Mouse (Mus musculus) embryonic facial prominence, embryonic 13.5 days (tissue): Measurements from ENCODE around the gene Src. TPM values are rescaled to one million over a fixed set of nuclear protein-coding genes. Genes with fewer than 3 reads are reported as not detected.
"Not testable (repeated sequence)": the region's sequence is repeated elsewhere in the genome, so short reads cannot be mapped to it uniquely, and the experiment has no call there.

Experiments
- ATAC-seq: fragments of 200-750 bp; cut with Nextera tagmentation; 2 replicates; pipeline ENCODE4 v1.8.0; 2017; ENCODE audit warnings: low read depth; ENCODE audit not compliant: insufficient number of reproducible peaks, insufficient read depth, low FRiP score, low TSS enrichment
- H3K27ac ChIP-seq: fragments of 300-500 bp; sonication (generic); 2 replicates; pipeline ENCODE4 v1.5.1; 2015; ENCODE audit warnings: moderate library complexity, mild to moderate bottlenecking, inconsistent platforms
- H3K27me3 ChIP-seq: fragments of 300-500 bp; sonication (generic); 2 replicates; pipeline ENCODE4 v1.6.1; 2015; ENCODE audit warnings: mild to moderate bottlenecking, inconsistent platforms
- H3K36me3 ChIP-seq: fragments of 300-500 bp; sonication (generic); 2 replicates; pipeline ENCODE4 v1.6.1; 2015; ENCODE audit warnings: mild to moderate bottlenecking, inconsistent platforms
- H3K4me1 ChIP-seq: fragments of 300-500 bp; sonication (generic); 2 replicates; pipeline ENCODE4 v1.6.1; 2015; ENCODE audit warnings: inconsistent platforms
- H3K4me2 ChIP-seq: fragments of 300-500 bp; sonication (generic); 2 replicates; pipeline ENCODE4 v1.6.1; 2015; ENCODE audit warnings: moderate library complexity, mild to moderate bottlenecking, inconsistent platforms
- H3K4me3 ChIP-seq: fragments of 300-500 bp; sonication (generic); 2 replicates; pipeline ENCODE4 v1.5.1; 2015; ENCODE audit warnings: mild to moderate bottlenecking, inconsistent platforms
- H3K9ac ChIP-seq: fragments of 300-500 bp; sonication (generic); 2 replicates; pipeline ENCODE4 v1.6.1; 2015; ENCODE audit warnings: mild to moderate bottlenecking, inconsistent platforms
- H3K9me3 ChIP-seq: fragments of 300-500 bp; sonication (generic); 2 replicates; pipeline ENCODE4 v1.6.1; 2016; ENCODE audit warnings: inconsistent platforms
- WGBS: fragments of 180-500 bp; shearing (Covaris S2); methylation state at CpG from one replicate; pipeline ENCODE4 v1.1.7; 2015; ENCODE audit warnings: mixed read lengths; 5-methylcytosine and 5-hydroxymethylcytosine counted together
- polyA plus RNA-seq: library from polyadenylated mRNA; unstranded; fragments of >200 nt; fragmentation: Nextera tagmentation; extraction: Ambion mirVana; gene quantifications from 2 replicates; pipeline ENCODE4 v1.2.1, GENCODE M21; 2015

Gene Src
- 21.5 and 22.1 TPM in 2 replicates for polyA plus RNA-seq

DNA sequence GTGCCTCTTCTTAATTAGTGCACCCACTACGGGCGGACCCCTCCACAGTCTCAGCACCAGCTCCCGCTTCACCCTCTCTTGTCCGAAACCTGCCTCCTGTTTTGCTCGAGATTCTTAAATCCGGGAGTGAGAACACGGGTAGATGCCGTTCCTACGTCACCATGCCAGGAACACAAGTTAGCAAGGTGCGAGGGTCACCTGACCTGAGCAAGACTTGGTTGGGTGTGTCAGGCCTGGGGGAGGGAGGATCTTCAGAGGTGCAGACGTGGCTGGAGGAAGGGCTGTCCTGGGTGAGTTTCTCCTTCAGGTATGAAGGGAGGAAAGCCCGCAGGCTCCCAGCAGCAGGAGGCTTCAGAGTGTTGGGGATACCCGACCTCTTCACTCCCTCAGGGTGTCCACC is at the start of gene Src:
Gene Src, plus strand, starts transcription at position 239 of the 400 bp plus-strand sequence.
- H3K4me2 ChIP-seq = no peak within 1 kb of the TSS
- no peaks in the 10 kb centered on the region for H3K36me3 ChIP-seq
- WGBS = 16% methylated on average over 13 of the region's 13 CpGs
- H3K9ac ChIP-seq = no peak within 1 kb of the TSS
- no peak for ATAC-seq
- H3K4me3 ChIP-seq = no peak within 1 kb of the TSS
- H3K27me3 ChIP-seq = no peaks in the 10 kb centered on the region
- peaks cover 27% of the 10 kb centered on the region for H3K4me1 ChIP-seq
- no peak within 1 kb of the TSS for H3K27ac ChIP-seq
- H3K9me3 ChIP-seq = no peaks in the 10 kb centered on the region

DNA sequence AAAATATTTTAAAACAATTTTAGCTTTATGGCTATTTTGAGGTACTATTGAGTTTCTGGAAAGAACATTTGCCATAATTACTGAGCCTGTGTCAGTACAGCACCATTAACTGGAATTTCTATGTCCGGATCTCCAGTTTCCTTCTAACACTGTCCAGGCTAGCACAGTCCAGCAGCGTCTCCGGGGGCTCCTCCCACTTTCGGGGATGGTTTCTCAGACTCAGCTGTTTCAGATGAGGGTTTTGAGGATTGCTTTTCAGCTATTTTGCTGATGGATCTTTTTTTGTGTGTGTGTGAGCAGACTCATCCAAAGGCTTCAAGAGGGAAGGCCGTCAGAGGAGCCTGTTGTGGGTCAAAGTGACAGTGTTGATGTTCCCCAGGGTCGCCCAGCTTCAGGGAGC is 46.5 kb upstream of the Src start:
- Histone ChIP-seq H3K4me1 (peaks cover 29% of the 10 kb centered on the region), H3K36me3 (peaks cover 6% of the 10 kb centered on the region; the same call in 1 of the 2 replicates), H3K27me3 (no peaks in the 10 kb centered on the region), H3K9ac (no peak overlapping the region), H3K9me3 (no peaks in the 10 kb centered on the region), H3K4me3 (no peak overlapping the region), H3K27ac (no peak overlapping the region), H3K4me2 (no peak overlapping the region)
- 66% methylated on average over 6 of the region's 6 CpGs for WGBS
- no peak for ATAC-seq

DNA sequence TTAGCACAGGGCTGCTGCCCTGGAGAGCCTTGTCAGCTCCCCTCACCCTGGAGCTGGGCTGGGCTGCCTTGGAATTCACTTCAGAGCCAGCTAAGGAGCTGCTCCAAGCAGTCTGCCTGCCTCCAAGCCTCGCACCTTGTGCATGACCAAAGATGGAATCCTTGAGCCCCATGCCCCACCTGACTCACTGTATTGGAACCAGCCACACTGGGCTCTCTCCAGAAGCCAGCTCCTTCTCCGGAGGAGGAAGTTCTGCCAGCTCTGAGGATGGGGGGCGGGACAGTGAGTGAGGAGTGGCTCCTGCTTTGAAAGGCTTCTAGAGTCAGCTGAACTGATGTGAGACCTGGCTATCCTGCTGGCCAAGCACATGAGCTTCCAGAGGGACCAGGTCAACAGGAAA is 44.6 kb upstream of the Src start:
- WGBS = 81% methylated on average over 3 of the region's 3 CpGs
- H3K4me2 ChIP-seq = no peak overlapping the region
- no peaks in the 10 kb centered on the region for H3K27me3 ChIP-seq
- no peaks in the 10 kb centered on the region for H3K9me3 ChIP-seq
- no peak overlapping the region for H3K27ac ChIP-seq
- H3K9ac ChIP-seq = no peak overlapping the region
- peaks cover 18% of the 10 kb centered on the region for H3K4me1 ChIP-seq
- no peak for ATAC-seq
- H3K4me3 ChIP-seq = no peak overlapping the region
- peaks cover 6% of the 10 kb centered on the region; the same call in 1 of the 2 replicates for H3K36me3 ChIP-seq

DNA sequence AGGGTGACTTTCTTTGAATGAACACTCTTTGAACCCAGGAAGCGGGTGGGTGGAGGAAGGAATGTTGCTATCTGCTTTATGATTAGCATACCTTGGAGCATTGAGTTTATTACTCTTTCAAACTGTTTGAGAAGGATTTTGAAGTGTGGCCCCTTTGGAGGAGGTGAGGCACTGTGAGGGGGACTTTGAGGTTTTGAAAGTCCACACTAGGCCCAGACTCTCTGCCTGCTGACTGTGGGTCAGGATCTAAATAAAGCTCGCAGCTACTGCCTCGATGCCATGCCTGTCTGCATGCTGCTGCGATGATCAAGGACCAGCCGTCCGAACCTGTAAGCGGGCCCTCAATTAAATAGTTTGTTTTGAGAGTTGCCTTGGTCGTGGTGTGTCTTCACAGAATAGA is 43.2 kb upstream of the Src start:
- 45% methylated on average over 8 of the region's 8 CpGs for WGBS
- Histone ChIP-seq H3K4me3 (no peak overlapping the region), H3K9ac (no peak overlapping the region), H3K4me1 (peaks cover 15% of the 10 kb centered on the region), H3K36me3 (peaks cover 13% of the 10 kb centered on the region), H3K4me2 (no peak overlapping the region), H3K27me3 (no peaks in the 10 kb centered on the region), H3K9me3 (no peaks in the 10 kb centered on the region), H3K27ac (no peak overlapping the region)
- no peak for ATAC-seq

DNA sequence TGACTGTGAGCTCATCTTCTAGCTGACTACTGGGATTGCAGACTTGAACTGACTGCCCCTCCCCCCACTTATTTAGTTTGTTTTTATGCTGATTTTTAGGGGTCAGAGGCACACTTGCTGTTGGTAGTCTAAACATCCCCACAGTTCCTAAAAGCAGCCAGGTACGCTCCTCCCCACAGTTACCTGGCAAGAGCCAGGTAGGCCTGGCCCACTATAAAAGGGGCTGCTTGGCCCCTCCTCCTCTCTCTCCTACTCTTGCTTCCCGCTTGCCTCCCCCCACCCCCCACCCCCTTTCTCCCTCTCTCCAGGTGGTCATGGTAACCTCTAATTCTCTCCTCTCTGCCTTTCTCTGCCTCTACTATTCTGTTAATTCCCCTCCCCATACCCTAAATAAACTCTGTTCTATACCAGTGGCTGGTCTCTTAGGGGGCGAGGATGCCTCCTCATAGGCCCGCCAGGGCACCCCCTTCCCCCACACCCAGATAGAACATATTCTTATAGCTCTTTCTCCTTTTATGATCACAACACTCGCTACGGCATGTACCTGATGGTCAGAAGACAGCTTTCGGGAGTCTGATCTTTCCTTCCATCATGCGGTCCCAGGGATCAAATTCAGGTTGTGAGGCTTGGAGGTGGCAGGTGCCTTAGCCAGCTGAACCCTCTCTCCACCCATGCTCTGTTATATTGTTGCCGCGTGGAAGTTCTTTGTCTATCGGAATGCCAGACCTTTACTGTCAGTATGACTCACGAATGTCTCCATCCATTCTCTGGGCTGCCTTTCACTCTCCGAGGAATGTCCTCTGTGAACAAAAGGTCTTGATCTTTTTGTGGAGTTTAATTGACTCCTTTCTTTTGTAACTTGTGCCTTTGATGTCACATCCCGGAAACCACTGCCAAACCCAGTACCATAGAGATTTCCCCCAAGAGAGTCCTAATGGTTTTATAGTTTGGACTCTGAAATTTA is 42.2 kb upstream of the Src start:
- no peak overlapping the region for H3K4me3 ChIP-seq
- H3K27ac ChIP-seq = no peak overlapping the region
- H3K4me1 ChIP-seq = peaks cover 15% of the 10 kb centered on the region
- no peaks in the 10 kb centered on the region for H3K9me3 ChIP-seq
- no peak overlapping the region for H3K4me2 ChIP-seq
- 28% methylated on average over 14 of the region's 14 CpGs for WGBS
- H3K27me3 ChIP-seq = no peaks in the 10 kb centered on the region
- H3K36me3 ChIP-seq = peaks cover 19% of the 10 kb centered on the region
- 0 out of 2 replicates have a peak, but pooled peaks have one; percentile 22 for ATAC-seq
- no peak overlapping the region for H3K9ac ChIP-seq

DNA sequence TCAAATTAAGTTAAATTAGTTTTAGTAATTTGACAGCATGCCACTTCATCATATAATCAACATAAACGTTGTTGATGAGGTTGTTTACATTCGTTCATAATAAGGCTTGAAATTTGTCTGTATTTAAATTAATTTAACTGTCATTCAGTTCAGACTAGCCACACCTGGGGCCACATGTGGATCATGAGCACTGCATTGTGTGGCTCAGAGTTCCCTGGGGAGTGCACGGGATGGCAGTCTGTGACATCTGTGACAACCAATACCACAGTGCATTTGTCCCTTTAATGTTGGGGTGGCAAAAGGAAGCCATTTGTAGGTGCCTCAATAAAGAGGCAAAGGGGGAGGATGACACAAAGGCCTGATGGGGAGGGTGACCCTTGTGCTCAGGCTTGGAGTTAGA is 41.2 kb upstream of the Src start:
- H3K9ac ChIP-seq = no peak overlapping the region
- no peak overlapping the region for H3K4me3 ChIP-seq
- ATAC-seq = no peak
- H3K9me3 ChIP-seq = no peaks in the 10 kb centered on the region
- H3K27me3 ChIP-seq = no peaks in the 10 kb centered on the region
- 44% methylated on average over 3 of the region's 3 CpGs for WGBS
- peaks cover 19% of the 10 kb centered on the region for H3K36me3 ChIP-seq
- no peak overlapping the region for H3K4me2 ChIP-seq
- H3K27ac ChIP-seq = no peak overlapping the region
- H3K4me1 ChIP-seq = peaks cover 17% of the 10 kb centered on the region

DNA sequence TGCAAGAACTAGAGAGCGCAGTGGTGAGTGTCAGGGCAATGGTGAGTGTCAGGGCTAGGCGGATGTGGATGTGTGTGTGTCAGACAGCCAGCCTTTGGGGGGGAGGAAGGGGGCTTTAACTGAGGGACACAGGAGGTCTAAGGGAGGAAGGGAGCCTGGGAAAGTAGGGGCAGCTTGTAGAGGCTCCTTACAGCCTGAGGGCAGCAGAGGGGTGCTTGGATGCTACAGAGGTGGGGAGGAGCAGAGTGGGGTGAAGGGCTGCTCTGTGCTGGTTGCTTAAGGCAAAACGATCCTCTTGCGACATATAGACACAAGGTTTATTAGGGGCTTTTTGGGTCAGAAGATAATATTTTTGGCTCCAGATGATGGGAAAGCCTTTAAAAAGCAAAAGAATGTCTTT is 33.4 kb upstream of the Src start:
- Histone ChIP-seq H3K4me3 (no peak overlapping the region), H3K27ac (no peak overlapping the region; the same call in 1 of the 2 replicates), H3K9me3 (no peaks in the 10 kb centered on the region), H3K27me3 (no peaks in the 10 kb centered on the region), H3K36me3 (peaks cover 56% of the 10 kb centered on the region), H3K4me2 (no peak overlapping the region), H3K9ac (peak overlapping the region; percentile 27; the same call in 1 of the 2 replicates), H3K4me1 (peaks cover 7% of the 10 kb centered on the region; the same call in 1 of the 2 replicates)
- ATAC-seq = no peak
- WGBS = 58% methylated on average over 4 of the region's 4 CpGs

DNA sequence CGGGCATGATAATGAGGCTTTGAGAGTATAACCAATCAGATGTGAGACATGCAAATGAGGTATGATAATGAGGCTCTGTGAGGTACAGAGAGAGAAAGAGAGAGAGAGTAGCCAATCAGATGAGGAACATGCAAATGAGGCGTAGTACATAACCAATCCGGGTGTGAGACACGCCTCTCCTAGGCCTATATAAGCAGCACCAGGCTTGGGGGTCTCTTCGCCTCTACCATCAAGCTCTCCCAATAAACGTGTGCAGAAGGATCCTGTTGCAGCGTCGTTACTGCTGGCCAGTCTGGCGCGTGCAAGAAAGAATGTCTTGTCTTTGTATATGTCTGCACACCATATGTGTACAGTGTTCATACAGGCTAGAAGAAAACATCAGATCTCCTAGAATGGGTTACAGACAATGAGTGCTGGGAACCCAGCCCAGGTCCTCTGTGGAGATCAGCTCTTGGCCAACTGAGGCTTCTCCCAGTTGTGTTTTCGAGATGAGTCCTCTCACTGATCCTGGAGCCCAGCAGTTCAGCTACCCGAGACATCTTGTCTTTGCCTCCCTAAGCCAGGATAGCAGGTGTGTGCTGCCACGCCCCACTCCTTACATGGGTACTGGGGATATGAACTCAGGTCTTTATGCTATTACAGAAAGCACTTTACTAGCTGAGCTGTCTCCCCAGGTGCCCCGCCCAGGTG is 29.2 kb upstream of the Src start:
- H3K9ac ChIP-seq, ATAC-seq: not testable (repeated sequence)

DNA sequence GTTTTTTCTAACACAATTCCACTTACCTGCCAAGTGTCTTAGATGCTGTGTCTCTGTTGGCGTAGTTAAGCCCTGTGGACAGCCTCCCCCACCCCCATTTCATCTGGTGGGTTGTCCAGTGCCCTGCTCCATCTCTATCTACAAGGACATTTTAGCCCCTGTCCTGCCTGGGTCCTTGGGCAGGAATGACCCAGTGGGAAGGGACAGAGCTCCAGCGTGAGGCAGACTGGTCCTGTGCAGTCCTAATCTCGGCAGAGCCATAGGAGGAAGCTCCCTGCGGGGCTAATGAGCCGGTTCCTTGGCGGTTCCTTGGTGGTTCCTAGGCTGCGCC is 28.7 kb upstream of the Src start:
- 88% methylated on average over 7 of the region's 7 CpGs for WGBS

More for the DNA sequence above, 29.2 kb upstream of the Src start:
- not testable (repeated sequence) for H3K27ac ChIP-seq, H3K4me2 ChIP-seq, H3K4me3 ChIP-seq, H3K9me3 ChIP-seq, H3K4me1 ChIP-seq, H3K27me3 ChIP-seq
- WGBS = 91% methylated on average over 14 of the region's 14 CpGs
- H3K36me3 ChIP-seq = peaks cover 70% of the 10 kb centered on the region

DNA sequence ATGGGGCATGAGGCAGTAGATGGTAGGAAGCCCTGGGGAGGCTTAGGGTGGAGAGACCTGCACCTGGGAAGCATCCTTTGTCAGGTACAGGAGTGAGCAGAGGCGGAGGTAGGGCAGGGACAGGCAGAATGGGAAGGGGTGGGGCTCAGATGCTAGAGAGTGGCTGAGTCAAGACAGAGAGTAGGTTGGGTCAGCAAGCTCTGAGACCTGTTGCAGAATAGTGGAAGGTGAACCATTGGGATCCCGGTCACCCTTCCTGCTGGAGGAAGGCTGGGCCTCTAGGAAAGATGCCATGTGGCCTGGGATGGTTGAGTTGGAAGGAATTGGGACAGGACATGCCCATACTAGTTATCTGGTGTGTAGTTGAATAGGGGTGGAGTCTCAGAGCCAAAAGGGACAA is 25.9 kb upstream of the Src start:
- WGBS = 95% methylated on average over 2 of the region's 2 CpGs
- ATAC-seq = no peak
- H3K4me3 ChIP-seq = no peak overlapping the region

More for the DNA sequence above, 28.7 kb upstream of the Src start:
- H3K36me3 ChIP-seq = peaks cover 67% of the 10 kb centered on the region
- no peak overlapping the region for H3K4me2 ChIP-seq
- H3K4me1 ChIP-seq = peaks cover 3% of the 10 kb centered on the region; the same call in 1 of the 2 replicates
- H3K9me3 ChIP-seq = no peaks in the 10 kb centered on the region
- no peak overlapping the region for H3K9ac ChIP-seq
- 0 out of 2 replicates have a peak, but pooled peaks have one; percentile 15 for ATAC-seq
- no peaks in the 10 kb centered on the region for H3K27me3 ChIP-seq
- H3K27ac ChIP-seq = no peak overlapping the region
- H3K4me3 ChIP-seq = no peak overlapping the region

DNA sequence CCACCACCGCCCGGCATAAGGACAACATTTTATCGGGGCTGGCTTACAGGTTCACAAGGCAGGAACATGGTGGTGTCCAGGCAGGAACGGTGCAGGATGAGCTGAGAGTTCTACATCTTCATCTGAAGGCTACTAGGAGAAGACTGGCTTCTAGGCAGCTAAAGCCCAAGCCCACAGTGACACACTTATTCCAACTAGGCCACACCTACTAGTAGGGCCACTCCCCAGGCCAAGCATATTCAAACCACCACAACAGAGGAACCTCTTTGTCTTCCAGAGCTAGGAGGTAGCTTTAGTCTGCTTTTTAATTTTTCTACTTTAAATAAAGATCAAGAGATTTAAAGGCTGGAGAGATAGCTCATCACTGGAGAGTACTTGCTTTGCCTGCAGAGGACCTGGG is 24.7 kb upstream of the Src start:
- WGBS = 95% methylated on average over 4 of the region's 4 CpGs
- Histone ChIP-seq H3K4me2 (no peak overlapping the region), H3K9me3 (no peaks in the 10 kb centered on the region), H3K27me3 (no peaks in the 10 kb centered on the region), H3K36me3 (peaks cover 85% of the 10 kb centered on the region), H3K9ac (no peak overlapping the region), H3K4me1 (peaks cover 6% of the 10 kb centered on the region; the same call in 1 of the 2 replicates), H3K4me3 (no peak overlapping the region), H3K27ac (no peak overlapping the region)
- no peak for ATAC-seq

More for the DNA sequence above, 25.9 kb upstream of the Src start:
- Histone ChIP-seq H3K27me3 (no peaks in the 10 kb centered on the region), H3K4me1 (peaks cover 6% of the 10 kb centered on the region; the same call in 1 of the 2 replicates), H3K9ac (no peak overlapping the region), H3K27ac (no peak overlapping the region), H3K36me3 (peaks cover 81% of the 10 kb centered on the region), H3K4me2 (no peak overlapping the region), H3K9me3 (no peaks in the 10 kb centered on the region)
